Mouse (Mus musculus) heart, postnatal 10 days (tissue): ENCODE measurements at regions not wholly inside any gene's neighbourhood (a gene's known extent, or its start where the extent isn't known, plus 50 kb on each side); places are given as distances from the start of the nearest gene placed in this dataset.

ENCODE experiments used
- DNase-seq, 2 experiments: peaks; one replicate each; pipeline ENCODE4 v3.0.0; 2021
- intact Hi-C: fragments of 180-260 bp; cut with DNase I; formaldehyde crosslinking; loops from one replicate; pipeline ENCODE4 v1.15.1; 2025
- microRNA-seq, 2 experiments: library from miRNA; unstranded; fragments of <30 nt; microRNA quantifications; one replicate each; pipeline ENCODE4 v1.2.0; 2022

- intact Hi-C loops: no loop called here
- no peak for DNase-seq
These were observed 741.7 kb downstream of the Slitrk6 start for GRCm38 (mm10) chr14:110013229-110013628.

- intact Hi-C loops: no loop called here
These were observed 747.8 kb downstream of the Slitrk6 start for GRCm38 (mm10) chr14:110007159-110007558.

GRCm38 (mm10) chr14:109985026-109985425 is 769.9 kb downstream of the Slitrk6 start:
- DNase-seq: no peak
- intact Hi-C loops: no loop called here

More at GRCm38 (mm10) chr14:110007159-110007558, 747.8 kb downstream of the Slitrk6 start:
- no peak for DNase-seq

- intact Hi-C loops: no loop called here
- DNase-seq: no peak
These were observed 796.9 kb downstream of the Slitrk6 start for GRCm38 (mm10) chr14:109958008-109958407.

- DNase-seq: no peak
- intact Hi-C loops: no loop called here
These were observed 813.0 kb downstream of the Slitrk6 start for GRCm38 (mm10) chr14:109941944-109942343.

- intact Hi-C loops: no loop called here
- DNase-seq: no peak
These were observed 813.8 kb downstream of the Slitrk6 start for GRCm38 (mm10) chr14:109941162-109941561.

- intact Hi-C loops: no loop called here
- DNase-seq: no peak
These were observed 817.5 kb downstream of the Slitrk6 start for GRCm38 (mm10) chr14:109937432-109937831.

- DNase-seq: no peak
- intact Hi-C loops: no loop called here
These were observed 826.0 kb downstream of the Slitrk6 start for GRCm38 (mm10) chr14:109928977-109929376.

- intact Hi-C loops: loop anchor here (2.0 kb wide), 1 partner anchor 871 kb away; no protein-coding TSS in a partner anchor
- DNase-seq: no peak
These were observed 863.1 kb downstream of the Slitrk6 start for GRCm38 (mm10) chr14:109891896-109892165.

GRCm38 (mm10) chr14:109891151-109891895 is 863.6 kb downstream of the Slitrk6 start:
- intact Hi-C loops: loop anchor here (2.0 kb wide), 1 partner anchor 871 kb away; no protein-coding TSS in a partner anchor

GRCm38 (mm10) chr14:109876950-109877663 is 877.8 kb downstream of the Slitrk6 start:
- no peak for DNase-seq
- intact Hi-C loops: loop anchor here (5.0 kb wide), 1 partner anchor 900 kb away; no protein-coding TSS in a partner anchor

More at GRCm38 (mm10) chr14:109891151-109891895, 863.6 kb downstream of the Slitrk6 start:
- no peak for DNase-seq

GRCm38 (mm10) chr14:109874230-109874629 is 880.7 kb downstream of the Slitrk6 start:
- peak; percentile 16 to 40 for DNase-seq
- intact Hi-C loops: loop anchor here (5.0 kb wide), 1 partner anchor 888 kb away; no protein-coding TSS in a partner anchor

GRCm38 (mm10) chr14:109840354-109841104 is 914.4 kb downstream of the Slitrk6 start:
- intact Hi-C loops: no loop called here
- DNase-seq: peak in 1 of 2 experiments; percentile 9

- intact Hi-C loops: no loop called here
- no peak for DNase-seq
These were observed 888.7 kb upstream of the Slitrk1 start for GRCm38 (mm10) chr14:109802522-109803126.

GRCm38 (mm10) chr14:109772246-109772645 is 858.3 kb upstream of the Slitrk1 start:
- intact Hi-C loops: no loop called here
- DNase-seq: no peak

GRCm38 (mm10) chr14:109760892-109761291 is 846.9 kb upstream of the Slitrk1 start:
- intact Hi-C loops: no loop called here
- no peak for DNase-seq

Small RNA genes lying in the stretch of these regions (microRNA-seq; reads per million reads assigned to microRNA genes)
- gene Gm24369: 0 reads per million in 2 experiments
